Mouse (Mus musculus) liver, adult 2 months (tissue): ENCODE measurements around the gene Cdcp2.

Experiments used
- CTCF ChIP-seq: fragments of 200-500 bp; IDR thresholded peaks from 2 replicates; pipeline ENCODE4 v1.5.1; 2011; ENCODE audit warnings: low read depth, low read length, control low read depth
- POLR2A ChIP-seq: fragments of 200-500 bp; IDR thresholded peaks from 2 replicates; pipeline ENCODE4 v1.6.1; 2011; ENCODE audit warnings: low read length, control low read depth; ENCODE audit not compliant: insufficient read depth; ENCODE audit errors: extremely low read depth

- TF ChIP-seq CTCF = no peak
- TF ChIP-seq POLR2A = no peak
Measured at GRCm38 (mm10) chr4:107102220-107102619, 5.5 kb downstream of the Cdcp2 start.
